Mouse (Mus musculus) brain, embryonic 14.5 days (tissue): Measurements from ENCODE around the gene Stard3. TPM values are rescaled to one million over a fixed set of nuclear protein-coding genes. Genes with fewer than 3 reads are reported as not detected.

Experiments used
- DNase-seq: peaks from one replicate; pipeline ENCODE4 v3.0.0-alpha.2; 2011; ENCODE audit warnings: low read depth
- CTCF ChIP-seq: fragments of 200-500 bp; IDR thresholded peaks from 2 replicates; pipeline ENCODE4 v1.5.1; 2012; ENCODE audit warnings: inconsistent platforms, mild to moderate bottlenecking, moderate library complexity, borderline replicate concordance; ENCODE audit not compliant: insufficient read depth, insufficient read length; ENCODE audit errors: extremely low read depth
- POLR2A ChIP-seq: fragments of 200-500 bp; IDR thresholded peaks from 2 replicates; pipeline ENCODE4 v1.6.1; 2012; ENCODE audit warnings: mild to moderate bottlenecking, inconsistent platforms, borderline replicate concordance; ENCODE audit not compliant: poor library complexity, insufficient read depth, insufficient read length, severe bottlenecking; ENCODE audit errors: extremely low read depth
- polyA plus RNA-seq: library from polyadenylated mRNA; depleted of rRNA; stranded (reverse); fragments of >200 nt; gene quantifications from 2 replicates; pipeline ENCODE4 v1.2.3, GENCODE M21; 2012; rRNA removed

Gene Stard3
- polyA plus RNA-seq, 1 experiment, result 66.1 TPM

GRCm38 (mm10) chr11:98418273-98418672, 60.1 kb downstream of the Stard3 start:
- DNase-seq, result no peak
- TF ChIP-seq CTCF, result no peak
- TF ChIP-seq POLR2A, result no peak

- TF ChIP-seq CTCF (no peak), POLR2A (no peak)
Measured at GRCm38 (mm10) chr11:98418939-98419547, 60.9 kb downstream of the Stard3 start.

DNA sequence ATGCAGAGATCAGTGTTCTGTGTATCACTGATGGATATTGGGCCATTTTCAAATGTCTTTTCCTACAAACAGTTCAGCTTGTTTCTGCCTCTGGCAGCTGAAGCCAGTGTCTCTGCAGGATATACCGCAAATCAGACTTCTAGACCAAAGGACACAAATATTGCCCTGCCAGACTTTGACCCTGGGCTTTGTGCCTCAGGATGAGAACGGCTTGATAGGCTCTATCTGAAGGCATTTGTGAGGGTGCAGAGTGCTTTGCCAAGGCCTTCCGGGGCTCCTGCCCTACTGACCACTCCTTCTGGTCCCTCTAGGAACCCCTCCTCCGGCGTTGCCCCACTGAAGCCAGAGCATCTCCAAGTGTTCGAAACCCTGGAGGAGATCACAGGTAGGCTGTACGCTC, 68.4 kb downstream of the Stard3 start:
- DNase-seq, result no peak
- no peak for TF ChIP-seq CTCF
- no peak for TF ChIP-seq POLR2A

More at GRCm38 (mm10) chr11:98418939-98419547, 60.9 kb downstream of the Stard3 start:
- DNase-seq, result no peak

DNA sequence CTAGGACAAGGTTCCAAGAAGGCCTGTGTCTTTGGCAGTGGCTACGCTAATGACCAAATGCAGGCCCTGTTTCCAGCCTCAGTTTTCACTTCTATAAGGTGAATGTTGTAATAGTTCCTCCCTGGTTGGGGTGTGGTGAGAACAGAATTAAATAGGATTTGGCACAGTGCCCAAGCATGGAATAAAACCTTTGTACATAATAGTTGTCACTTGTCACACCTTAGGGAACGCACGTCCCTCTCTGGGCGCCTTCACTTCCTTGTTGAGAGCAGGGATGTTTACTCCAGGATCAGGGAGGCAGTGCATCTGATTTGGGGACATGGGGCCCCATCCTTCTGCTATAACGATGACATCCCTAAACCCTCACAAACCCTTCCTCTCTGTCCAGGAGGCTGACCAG, 70.3 kb downstream of the Stard3 start:
- TF ChIP-seq POLR2A (no peak), CTCF (no peak)
- no peak for DNase-seq

Other genes starting within 250 kb of the Stard3 start
- gene Fbxl20, start 208.0 kb upstream of the Stard3 start, polyA plus RNA-seq, result 28.3 and 30.2 TPM in 2 replicates
- 30.4 and 33.2 TPM in 2 replicates for gene Med1, start 165.1 kb upstream of the Stard3 start, polyA plus RNA-seq
- 21.7 and 26.2 TPM in 2 replicates for gene Cdk12, start 155.3 kb upstream of the Stard3 start, polyA plus RNA-seq
- 52.0 and 101 TPM in 2 replicates for gene Neurod2, start 28.7 kb upstream of the Stard3 start, polyA plus RNA-seq
- 6.9 and 18.2 TPM in 2 replicates for gene Ppp1r1b, start 10.0 kb upstream of the Stard3 start, polyA plus RNA-seq
- gene Tcap, start 25.4 kb downstream of the Stard3 start, polyA plus RNA-seq, result 0.38 and 0.48 TPM in 2 replicates
- gene Pnmt, start 28.1 kb downstream of the Stard3 start, polyA plus RNA-seq, result 0.88 and 1.6 TPM in 2 replicates
- gene Pgap3, start 42.1 kb downstream of the Stard3 start, polyA plus RNA-seq, result 12.0 and 16.9 TPM in 2 replicates
- gene Erbb2, start 54.1 kb downstream of the Stard3 start, polyA plus RNA-seq, result 7.4 and 10.4 TPM in 2 replicates
- 130 and 147 TPM in 2 replicates for gene Mien1, start 80.6 kb downstream of the Stard3 start, polyA plus RNA-seq
- gene Grb7, start 88.0 kb downstream of the Stard3 start, polyA plus RNA-seq, result 0.83 and 1.0 TPM in 2 replicates
- gene Ikzf3, start 187.7 kb downstream of the Stard3 start, polyA plus RNA-seq, result 0.07 and 0.20 TPM in 2 replicates
- 0.06 and 0.30 TPM in 2 replicates for gene Zpbp2, start 192.7 kb downstream of the Stard3 start, polyA plus RNA-seq
- 80.6 and 94.6 TPM in 2 replicates for gene Ormdl3, start 229.0 kb downstream of the Stard3 start, polyA plus RNA-seq
- gene Lrrc3c, start 239.9 kb downstream of the Stard3 start, polyA plus RNA-seq, result not detected in 2 replicates